Mouse (Mus musculus): ENCODE data around the gene Trim31. TPM values are rescaled to one million over a fixed set of nuclear protein-coding genes. Genes with fewer than 3 reads are reported as not detected.

The Trim31 gene
- polyA plus RNA-seq, 1 experiment from 2014 or later: not detected

GRCm38 (mm10) chr17:36947051-36947819 lies 49.3 kb downstream of the Trim31 start:
- H3K4me1 ChIP-seq (replicated peaks; ENCODE audit: insufficient read depth, low read length): peaks cover 8% of the 10 kb centered on the region
- H3K4me2 ChIP-seq (ENCODE audit: low read length): peak overlapping the region; percentile 92
- 0 out of 2 replicates have a peak, but pooled peaks cover 2% of the 10 kb centered on the region for H3K36me3 ChIP-seq (ENCODE audit: insufficient read depth, low read length)
- ATAC-seq (replicated peaks; ENCODE audit: low FRiP score, low read depth) (no peak; the same call in 1 of the 2 replicates), DNase-seq (ENCODE audit: low spot score) (peak; percentile 48)
- H3K27me3 ChIP-seq (ENCODE audit: insufficient read depth, low read length): peaks cover 32% of the 10 kb centered on the region
- TF ChIP-seq CTCF (IDR thresholded peaks at IDR 0.05; ENCODE audit: low read depth): peak; percentile 35
- 2% methylated on average over 58 of the region's 62 CpGs for WGBS
- H3K9ac ChIP-seq (ENCODE audit: low read depth, low read length): peak overlapping the region; percentile 62
- no peaks in the 10 kb centered on the region for H3K9me3 ChIP-seq (replicated peaks; ENCODE audit: low read length)
- H3K27ac ChIP-seq: no peak overlapping the region
- H3K4me3 ChIP-seq (replicated peaks; ENCODE audit: low read depth, low read length): peak overlapping the region; percentile 43

GRCm38 (mm10) chr17:36948286-36948685 lies 50.4 kb downstream of the Trim31 start:
- ATAC-seq (replicated peaks; ENCODE audit: low FRiP score, low read depth) (no peak), DNase-seq (ENCODE audit: low spot score) (no peak)
- H3K4me1 ChIP-seq (replicated peaks; ENCODE audit: insufficient read depth, low read length): peaks cover 4% of the 10 kb centered on the region
- H3K27me3 ChIP-seq (ENCODE audit: insufficient read depth, low read length): peaks cover 21% of the 10 kb centered on the region
- H3K27ac ChIP-seq: no peak overlapping the region
- 97% methylated on average over 1 of the region's 1 CpGs for WGBS
- 0 out of 2 replicates have a peak, but pooled peaks cover 2% of the 10 kb centered on the region for H3K36me3 ChIP-seq (ENCODE audit: insufficient read depth, low read length)
- no peak overlapping the region for H3K4me2 ChIP-seq (ENCODE audit: low read length)
- no peak for TF ChIP-seq CTCF (IDR thresholded peaks at IDR 0.05; ENCODE audit: low read depth)
- no peak overlapping the region for H3K9ac ChIP-seq (ENCODE audit: low read depth, low read length)
- no peaks in the 10 kb centered on the region for H3K9me3 ChIP-seq (replicated peaks; ENCODE audit: low read length)
- no peak overlapping the region for H3K4me3 ChIP-seq (replicated peaks; ENCODE audit: low read depth, low read length)

GRCm38 (mm10) chr17:36949265-36949664 lies 51.3 kb downstream of the Trim31 start:
- no peaks in the 10 kb centered on the region for H3K9me3 ChIP-seq (replicated peaks; ENCODE audit: low read length)
- 91% methylated on average over 8 of the region's 8 CpGs for WGBS

GRCm38 (mm10) chr17:36950981-36951947 lies 53.3 kb downstream of the Trim31 start, which contains the start of gene Ppp1r11:
Gene Ppp1r11, minus strand, starts transcription at chr17:36951741.
- H3K9me3 ChIP-seq (replicated peaks; ENCODE audit: low read length): no peaks in the 10 kb centered on the region
- peak within 1 kb of the TSS; percentile 58; the same call in 1 of the 2 replicates for H3K27ac ChIP-seq
- peak; percentile 98 for ATAC-seq (replicated peaks; ENCODE audit: low FRiP score, low read depth)
- 2% methylated on average over 36 of the region's 36 CpGs for WGBS
- peak within 1 kb of the TSS; percentile 70 for H3K4me3 ChIP-seq (replicated peaks; ENCODE audit: low read depth, low read length)
- peak; percentile 98 for DNase-seq (ENCODE audit: low spot score)
- TF ChIP-seq CTCF (IDR thresholded peaks at IDR 0.05; ENCODE audit: low read depth): 0 out of 2 replicates have a peak, but pooled peaks have one; percentile 1
- peaks cover 1% of the 10 kb centered on the region; the same call in 1 of the 2 replicates for H3K27me3 ChIP-seq (ENCODE audit: insufficient read depth, low read length)
- peaks cover 4% of the 10 kb centered on the region; the same call in 1 of the 2 replicates for H3K4me1 ChIP-seq (replicated peaks; ENCODE audit: insufficient read depth, low read length)
- peak within 1 kb of the TSS; percentile 69 for H3K4me2 ChIP-seq (ENCODE audit: low read length)
- 0 out of 2 replicates have a peak, but pooled peaks cover 5% of the 10 kb centered on the region for H3K36me3 ChIP-seq (ENCODE audit: insufficient read depth, low read length)
- H3K9ac ChIP-seq (ENCODE audit: low read depth, low read length): peak within 1 kb of the TSS; percentile 70

More at GRCm38 (mm10) chr17:36949265-36949664, 51.3 kb downstream of the Trim31 start:
- peaks cover 4% of the 10 kb centered on the region; the same call in 1 of the 2 replicates for H3K4me1 ChIP-seq (replicated peaks; ENCODE audit: insufficient read depth, low read length)
- no peak overlapping the region for H3K4me3 ChIP-seq (replicated peaks; ENCODE audit: low read depth, low read length)
- no peak overlapping the region for H3K9ac ChIP-seq (ENCODE audit: low read depth, low read length)
- ATAC-seq (replicated peaks; ENCODE audit: low FRiP score, low read depth) (no peak), DNase-seq (ENCODE audit: low spot score) (no peak)
- 0 out of 2 replicates have a peak, but pooled peaks cover 2% of the 10 kb centered on the region for H3K36me3 ChIP-seq (ENCODE audit: insufficient read depth, low read length)
- H3K27ac ChIP-seq: no peak overlapping the region
- TF ChIP-seq CTCF (IDR thresholded peaks at IDR 0.05; ENCODE audit: low read depth): no peak
- H3K27me3 ChIP-seq (ENCODE audit: insufficient read depth, low read length): peaks cover 13% of the 10 kb centered on the region
- no peak overlapping the region for H3K4me2 ChIP-seq (ENCODE audit: low read length)

GRCm38 (mm10) chr17:36952631-36953030 lies 54.7 kb downstream of the Trim31 start:
- 93% methylated on average over 2 of the region's 2 CpGs for WGBS
- ATAC-seq (replicated peaks; ENCODE audit: low FRiP score, low read depth): no peak
- no peak for DNase-seq (ENCODE audit: low spot score)
- Histone ChIP-seq H3K4me2 (ENCODE audit: low read length) (no peak overlapping the region), H3K9ac (ENCODE audit: low read depth, low read length) (no peak overlapping the region), H3K4me1 (replicated peaks; ENCODE audit: insufficient read depth, low read length) (peaks cover 3% of the 10 kb centered on the region; the same call in 1 of the 2 replicates), H3K27ac (no peak overlapping the region), H3K27me3 (ENCODE audit: insufficient read depth, low read length) (no peaks in the 10 kb centered on the region), H3K36me3 (ENCODE audit: insufficient read depth, low read length) (0 out of 2 replicates have a peak, but pooled peaks cover 5% of the 10 kb centered on the region), H3K9me3 (replicated peaks; ENCODE audit: low read length) (no peaks in the 10 kb centered on the region), H3K4me3 (replicated peaks; ENCODE audit: low read depth, low read length) (no peak overlapping the region)
- TF ChIP-seq CTCF (IDR thresholded peaks at IDR 0.05; ENCODE audit: low read depth): no peak

Data from kidney, postnatal 0 days (tissue).